Mouse (Mus musculus) brain, embryonic 18.5 days (tissue): ENCODE results near the gene Tuba1c.

Experiments
- DNase-seq: peaks from one replicate; pipeline ENCODE4 v3.0.0-alpha.2; 2012; ENCODE audit warnings: low read depth, low spot score

Tuba1c gene

DNA sequence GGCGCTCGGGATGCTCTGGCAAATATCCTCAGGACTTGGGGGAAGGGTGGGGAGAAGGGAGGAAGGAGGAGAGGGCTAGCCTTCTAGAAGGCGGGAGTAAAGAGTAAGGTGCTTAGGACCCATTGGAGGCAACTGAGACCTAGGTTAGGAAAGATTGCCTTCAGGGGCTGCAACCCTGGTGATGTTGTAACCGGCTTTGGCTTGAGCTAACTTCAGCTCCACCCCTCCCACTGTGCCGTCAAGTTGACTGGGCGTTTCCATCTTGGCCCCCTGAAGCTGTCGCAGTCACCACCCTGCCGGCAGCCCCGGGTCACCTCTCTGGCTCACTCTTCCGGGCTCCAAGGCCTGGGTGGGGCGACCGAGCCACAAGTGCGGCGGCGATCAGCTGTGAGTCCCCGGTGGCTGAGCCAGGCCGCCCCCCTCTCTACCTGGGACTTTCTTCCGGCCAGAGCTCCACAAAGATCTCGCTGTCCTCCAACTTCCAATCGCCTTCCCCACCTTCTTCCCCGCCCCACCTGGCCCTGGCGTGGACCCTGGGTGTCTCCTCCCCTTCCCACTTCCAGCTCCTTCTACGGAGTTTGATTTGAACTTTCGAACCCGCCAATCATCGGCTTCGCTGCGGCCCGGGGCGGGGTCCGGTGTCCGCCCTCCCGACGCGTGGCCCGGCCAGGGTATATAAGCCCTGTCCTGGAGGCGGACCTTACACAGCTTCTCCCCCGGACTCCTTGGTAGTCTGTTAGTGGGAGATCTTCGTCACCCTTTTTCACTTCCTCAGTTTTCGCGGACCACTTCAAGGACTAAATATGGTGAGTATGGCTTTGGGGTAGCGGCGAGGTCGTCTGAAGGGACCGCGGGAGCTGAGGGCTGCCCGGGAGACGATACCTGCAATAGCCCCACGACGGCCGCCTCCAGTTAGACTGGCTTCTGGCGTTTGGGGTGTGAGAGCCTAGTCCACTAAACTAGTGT is at the start of gene Tuba1c:
Gene Tuba1c, plus strand, starts transcription at position 273 of the 966 bp plus-strand sequence.
- no peak for DNase-seq

DNA sequence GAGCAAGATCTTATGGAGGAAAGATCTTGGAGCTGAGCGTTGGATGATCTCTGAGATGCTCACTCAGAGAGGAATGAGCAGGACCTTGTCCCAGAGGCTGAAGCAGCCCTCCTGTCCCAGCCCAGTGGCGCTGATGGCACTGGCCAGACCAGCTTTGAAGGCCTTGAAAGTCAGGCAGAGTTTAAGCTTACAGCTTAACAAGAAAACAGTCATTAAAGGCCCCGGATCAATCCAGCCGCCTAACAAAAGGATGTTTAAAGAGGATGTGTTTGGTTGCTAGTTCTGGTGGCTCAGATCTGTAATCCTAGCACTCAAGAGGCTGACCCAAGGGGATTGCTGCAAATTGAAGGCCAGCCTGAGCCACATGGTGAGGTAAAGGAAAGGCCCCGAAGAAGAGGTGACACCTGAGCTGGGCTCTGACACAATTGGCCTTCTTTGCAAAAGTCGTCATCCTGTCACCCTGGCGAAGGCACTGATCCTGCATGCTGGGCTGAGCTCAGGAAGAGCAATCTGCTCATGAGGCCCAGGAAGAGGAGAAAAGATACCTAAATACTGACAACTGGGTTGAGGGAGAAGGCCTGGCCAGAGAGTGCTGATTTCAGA is 49.6 kb upstream of the Tuba1c start:
- DNase-seq, result no peak

DNA sequence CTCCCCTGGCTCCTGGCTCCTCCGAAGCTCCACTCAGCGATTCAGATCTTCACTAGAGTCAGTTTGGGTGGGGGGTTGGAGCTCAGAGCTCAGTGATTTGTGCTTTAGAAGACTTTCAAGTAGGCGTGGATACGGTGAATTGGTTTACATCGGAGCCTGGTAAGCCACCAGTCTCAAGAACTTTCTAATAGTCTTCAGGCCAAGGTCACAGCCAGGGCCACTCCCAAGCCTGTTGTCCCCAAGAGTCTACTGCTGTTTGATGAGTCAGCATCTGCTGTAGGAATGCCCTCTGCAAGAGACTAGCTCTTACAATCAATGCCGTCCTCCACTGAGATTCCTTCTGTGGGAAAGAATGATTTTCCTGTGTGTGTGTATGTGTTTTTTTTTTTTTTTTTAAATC is 47.6 kb upstream of the Tuba1c start:
- no peak for DNase-seq

DNA sequence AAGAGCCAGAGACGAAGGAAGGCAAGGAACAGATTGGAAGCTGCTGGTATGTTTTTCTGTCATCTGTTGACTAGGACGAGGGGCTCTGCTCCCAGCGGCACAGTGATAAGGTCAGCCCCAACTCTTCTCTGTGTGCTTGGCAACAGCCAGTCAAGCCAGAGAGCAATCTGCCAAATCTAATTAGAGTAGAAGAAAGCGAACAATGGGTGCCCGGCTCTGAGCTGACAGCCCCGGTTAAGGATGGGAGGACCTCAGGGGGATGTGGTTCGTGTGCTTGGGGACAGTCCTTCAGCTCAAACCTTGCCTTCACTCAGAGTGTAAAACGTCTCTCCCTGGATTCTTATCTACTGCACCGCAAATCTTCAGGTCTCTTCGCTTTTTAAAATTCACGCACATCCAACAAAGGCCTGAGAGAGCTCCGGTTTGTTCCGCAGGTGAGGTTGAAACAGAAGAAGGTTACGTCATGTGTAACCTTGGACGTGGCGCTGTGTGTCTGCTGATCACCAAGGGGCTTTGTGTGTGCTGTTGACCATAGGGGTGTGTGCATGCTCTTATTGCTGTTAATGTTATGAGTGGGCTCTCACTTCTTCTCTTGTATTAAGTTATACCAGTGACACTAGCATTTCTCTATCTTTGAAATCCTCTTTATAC is 46.1 kb upstream of the Tuba1c start:
- DNase-seq, result no peak

DNA sequence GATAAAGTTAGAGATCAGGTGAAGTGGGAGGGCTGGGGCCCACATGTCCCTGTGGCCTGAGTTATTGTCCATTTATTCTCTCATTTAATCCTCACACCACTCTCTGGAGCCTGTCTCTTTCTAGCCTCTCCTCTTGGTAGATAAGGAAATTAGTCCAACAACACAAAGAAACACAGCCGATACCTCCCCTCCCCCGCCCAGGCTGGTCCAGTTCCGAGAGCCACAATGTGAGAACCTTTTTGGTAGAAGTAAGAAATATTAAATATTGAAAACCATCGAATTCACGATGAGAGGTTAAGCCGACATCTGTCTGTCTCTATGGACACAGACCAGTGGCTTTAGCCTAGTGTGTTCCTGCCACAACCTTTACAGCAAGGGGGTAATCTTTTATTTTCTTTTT is 45.0 kb upstream of the Tuba1c start:
- DNase-seq, result no peak

DNA sequence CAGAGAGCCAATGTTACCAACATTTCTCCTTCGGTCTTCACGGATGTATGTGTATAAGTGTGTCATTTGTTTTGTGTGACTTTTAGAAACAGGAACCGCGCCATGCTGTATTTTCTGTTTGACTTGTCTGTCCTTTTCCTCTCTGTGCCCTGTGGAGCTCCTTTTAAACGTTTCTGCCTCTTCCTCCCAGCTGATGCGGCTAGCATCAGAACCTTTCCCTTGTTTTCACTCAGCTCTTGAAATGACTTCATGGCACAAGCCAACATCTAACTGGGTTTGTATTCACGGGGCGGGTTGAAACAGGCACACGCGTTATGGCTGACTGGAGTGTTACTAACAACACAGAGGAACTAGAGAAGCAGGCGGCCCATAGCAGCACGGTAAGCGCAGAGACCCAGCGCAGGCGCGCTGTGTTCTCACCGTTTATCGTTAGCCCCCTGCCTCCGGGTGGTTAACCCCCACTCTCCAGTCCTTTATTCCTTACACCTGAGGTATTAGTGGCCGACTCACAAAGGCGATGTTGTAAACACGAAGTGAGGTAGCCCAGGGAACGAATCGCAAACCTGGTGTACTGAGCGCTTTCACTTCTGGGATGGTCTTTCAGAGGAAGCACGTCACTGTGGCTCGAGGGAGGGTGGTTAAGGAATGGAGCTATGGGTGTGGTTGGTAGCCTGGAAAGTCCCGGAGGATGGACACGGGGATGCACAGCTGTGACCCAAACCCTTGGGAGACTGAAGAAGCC is 44.3 kb upstream of the Tuba1c start:
- no peak for DNase-seq

DNA sequence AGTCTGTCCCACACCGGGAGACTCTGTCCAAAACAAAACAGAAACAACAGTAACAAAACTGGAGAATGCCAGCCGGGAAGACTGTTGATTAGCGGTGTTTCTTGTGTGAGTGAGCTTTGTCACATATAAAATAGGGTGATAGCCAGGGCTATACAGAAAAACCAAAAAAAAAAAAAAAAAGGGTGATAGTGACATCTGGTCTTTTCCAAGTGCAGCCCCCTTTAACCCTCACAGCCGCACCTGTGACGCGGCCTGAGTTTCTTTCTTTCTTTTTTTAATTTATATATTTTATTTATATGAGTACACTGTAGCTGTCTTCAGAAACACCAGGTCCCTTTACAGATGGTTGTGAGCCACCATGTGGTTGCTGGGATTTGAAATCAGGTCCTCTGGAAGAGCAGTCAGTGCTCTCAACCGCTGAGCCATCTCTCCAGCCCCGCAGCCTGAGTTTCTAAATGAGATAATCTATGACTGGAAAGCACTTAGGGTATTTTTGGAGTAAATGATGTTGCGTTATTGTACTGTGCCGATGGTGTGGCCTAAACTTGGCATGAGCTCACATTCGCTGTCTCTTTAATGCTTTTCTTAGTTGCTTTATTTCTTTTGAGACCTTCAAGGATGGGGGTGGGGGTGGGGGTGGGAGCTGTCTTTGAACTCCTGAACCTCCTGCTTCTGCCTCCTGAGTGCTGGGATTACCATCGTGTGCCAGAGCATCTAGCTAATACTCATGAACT is 43.5 kb upstream of the Tuba1c start:
- DNase-seq, result no peak

DNA sequence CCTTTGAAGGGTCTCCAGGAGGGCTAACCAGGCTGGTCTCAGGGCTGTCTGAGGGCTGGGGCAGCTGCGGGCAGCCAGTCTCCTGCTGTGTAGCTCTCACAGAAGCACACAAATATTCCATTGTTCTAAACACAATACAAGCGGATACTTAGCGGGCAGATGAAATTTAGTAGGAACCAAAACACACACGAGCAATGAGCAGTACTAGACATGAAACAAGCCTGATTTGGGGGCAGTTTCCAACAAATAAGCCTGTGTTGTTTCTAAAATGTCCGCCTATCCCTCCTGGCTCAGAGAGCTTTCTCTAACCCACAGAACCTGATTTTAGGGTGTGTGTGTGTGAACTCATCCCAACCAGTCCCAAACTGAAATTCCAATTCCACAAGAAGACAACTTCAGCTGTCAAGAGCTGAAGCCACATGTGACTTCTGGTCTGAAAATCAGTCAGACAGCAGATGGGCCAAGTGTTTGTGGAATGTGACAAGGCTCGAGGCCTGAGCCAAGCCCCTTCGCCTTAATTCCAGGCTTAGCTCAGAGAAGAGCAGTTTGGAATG is 42.5 kb upstream of the Tuba1c start:
- no peak for DNase-seq

DNA sequence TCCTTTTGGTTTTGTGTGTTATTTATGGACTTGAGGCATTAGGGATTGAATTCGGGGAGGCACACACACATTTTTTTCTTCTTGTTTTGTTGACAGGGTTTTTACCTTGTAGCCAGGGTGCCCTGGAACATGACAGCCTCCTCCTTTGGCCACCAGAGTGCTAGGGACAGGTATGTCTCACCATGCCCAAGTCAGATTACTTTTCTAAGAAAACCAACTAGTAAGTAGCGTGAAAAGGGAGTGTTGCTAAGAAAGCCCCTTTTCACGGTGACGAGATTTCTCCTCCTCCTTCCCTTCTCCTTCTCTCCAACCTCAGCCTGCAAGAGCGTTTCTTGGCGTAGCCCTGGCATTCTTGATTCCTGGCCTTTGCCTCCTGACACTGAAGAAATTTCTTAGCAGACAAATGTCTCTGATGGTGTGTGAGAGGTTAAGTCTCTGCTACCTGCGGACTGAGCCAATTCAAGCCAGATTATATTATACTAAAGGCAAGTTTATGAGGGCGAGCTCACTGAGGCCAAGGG is 42.0 kb upstream of the Tuba1c start:
- no peak for DNase-seq

DNA sequence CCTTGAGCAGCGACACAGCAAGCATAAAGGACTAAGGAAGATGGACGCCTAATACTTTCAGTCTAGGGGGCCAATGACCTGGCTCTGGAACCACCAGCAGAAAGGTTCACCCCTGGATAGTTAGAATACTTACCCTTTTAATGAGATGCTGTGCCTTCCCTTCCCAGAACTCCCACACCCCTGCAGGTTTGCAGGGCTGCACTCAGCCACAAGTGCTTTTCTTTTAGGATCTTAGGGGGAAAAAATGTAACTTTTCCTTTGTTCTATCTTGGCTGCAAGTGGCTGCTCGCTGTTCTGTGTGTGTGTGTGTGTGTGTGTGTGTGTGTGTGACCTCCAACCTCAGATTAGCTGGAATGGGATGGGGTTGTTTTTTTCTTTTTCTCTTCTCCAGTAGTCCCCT is 40.9 kb upstream of the Tuba1c start:
- no peak for DNase-seq

DNA sequence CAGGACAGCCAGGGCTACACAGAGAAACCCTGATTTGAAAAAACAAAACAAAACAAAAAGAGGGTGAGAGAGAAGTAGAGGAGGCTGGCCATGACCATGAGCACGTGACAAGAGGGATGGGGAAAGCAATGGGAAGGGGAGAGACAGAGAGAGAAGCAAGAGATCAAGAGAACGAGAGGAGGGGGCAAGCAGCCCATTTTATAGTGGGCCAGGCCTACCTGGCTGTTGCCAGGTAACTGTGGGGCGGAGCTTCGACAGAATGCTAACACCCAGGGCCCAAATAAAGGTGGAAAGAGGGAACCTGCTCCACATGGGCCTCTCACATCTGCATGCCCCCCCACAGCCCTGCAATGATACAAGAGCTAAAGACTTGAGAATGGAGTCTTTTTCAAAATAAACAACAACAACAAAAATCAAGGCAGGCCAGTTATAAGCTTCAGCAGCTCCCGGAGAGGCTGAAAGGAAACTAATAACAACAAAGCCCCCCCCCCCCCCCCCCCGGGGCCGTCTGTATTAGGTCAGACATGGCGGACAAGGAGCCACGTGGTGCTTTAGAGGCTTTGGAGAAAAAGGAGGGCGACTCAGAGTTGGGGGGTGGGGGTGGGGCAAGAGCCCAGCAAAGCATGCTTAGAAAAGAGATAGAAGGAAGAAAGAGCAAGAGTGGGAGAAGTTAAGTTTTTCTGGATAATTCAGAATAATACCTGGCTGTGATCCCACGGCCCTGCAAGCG is 39.8 kb upstream of the Tuba1c start:
- no peak for DNase-seq

DNA sequence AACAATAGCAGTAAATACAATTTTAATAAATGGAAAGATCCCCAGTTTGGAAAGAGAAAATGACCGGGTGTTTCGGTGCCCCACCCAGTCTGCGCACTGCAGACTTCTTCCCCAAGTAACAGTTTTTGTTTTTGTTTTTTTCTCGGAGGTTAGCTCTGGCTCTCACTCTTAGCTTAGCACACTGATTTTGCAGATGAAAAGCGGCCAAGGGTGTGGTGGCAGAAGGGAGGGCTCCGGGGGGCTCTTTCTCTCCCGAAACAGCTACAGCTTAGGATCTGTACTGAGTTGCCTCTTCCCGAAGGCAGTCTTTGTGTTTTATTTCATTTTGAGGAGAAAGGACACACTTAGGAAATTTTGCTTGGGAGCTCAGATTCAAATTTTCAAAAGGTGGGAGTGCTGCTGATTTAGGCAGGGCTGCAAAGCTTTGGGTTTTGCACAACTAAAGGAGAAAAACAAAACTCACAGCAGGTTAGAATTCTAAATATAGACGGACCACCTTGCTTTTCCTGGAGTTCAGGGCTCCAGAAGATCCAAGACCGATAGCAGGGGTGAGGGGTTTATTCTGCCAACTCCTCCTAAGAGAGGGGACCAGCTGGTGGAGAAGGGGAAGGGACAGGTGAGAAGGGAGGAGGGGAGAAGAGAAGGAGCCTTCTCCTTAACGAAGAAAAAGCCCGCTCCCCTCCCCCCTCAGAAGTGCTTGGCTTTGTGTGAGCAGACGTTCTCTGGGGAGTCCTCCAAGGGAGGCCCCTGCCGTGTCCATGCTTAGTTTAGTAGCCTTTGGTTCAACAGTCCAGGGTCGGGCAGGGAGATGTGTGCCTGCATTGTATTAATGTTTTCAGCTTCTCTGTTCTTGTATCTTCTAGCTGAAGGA is 38.8 kb upstream of the Tuba1c start:
- no peak for DNase-seq

DNA sequence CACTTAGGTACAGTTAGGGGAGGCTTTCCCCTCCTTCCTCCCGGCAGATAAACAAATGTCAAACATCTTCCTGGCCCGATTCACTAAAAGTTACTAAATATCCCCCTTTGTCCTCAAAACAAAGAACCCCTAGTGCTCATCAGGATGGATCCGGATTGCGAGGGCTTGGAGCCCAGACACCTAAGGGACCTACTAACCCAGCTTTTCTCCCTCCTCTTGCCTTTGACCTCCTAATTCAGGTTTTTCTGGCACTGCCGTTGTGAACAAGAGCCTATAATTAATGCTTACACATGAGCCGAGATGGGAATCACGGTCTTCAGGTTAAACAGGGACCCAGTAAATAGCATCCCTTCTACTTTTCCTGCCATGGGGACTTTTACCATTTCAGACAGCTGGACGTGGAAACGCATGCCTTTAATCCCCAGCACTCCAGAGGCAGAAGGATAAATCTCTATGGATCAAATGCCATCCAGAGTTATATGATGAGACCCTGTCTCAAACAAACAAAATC is 38.1 kb upstream of the Tuba1c start:
- DNase-seq, result no peak

DNA sequence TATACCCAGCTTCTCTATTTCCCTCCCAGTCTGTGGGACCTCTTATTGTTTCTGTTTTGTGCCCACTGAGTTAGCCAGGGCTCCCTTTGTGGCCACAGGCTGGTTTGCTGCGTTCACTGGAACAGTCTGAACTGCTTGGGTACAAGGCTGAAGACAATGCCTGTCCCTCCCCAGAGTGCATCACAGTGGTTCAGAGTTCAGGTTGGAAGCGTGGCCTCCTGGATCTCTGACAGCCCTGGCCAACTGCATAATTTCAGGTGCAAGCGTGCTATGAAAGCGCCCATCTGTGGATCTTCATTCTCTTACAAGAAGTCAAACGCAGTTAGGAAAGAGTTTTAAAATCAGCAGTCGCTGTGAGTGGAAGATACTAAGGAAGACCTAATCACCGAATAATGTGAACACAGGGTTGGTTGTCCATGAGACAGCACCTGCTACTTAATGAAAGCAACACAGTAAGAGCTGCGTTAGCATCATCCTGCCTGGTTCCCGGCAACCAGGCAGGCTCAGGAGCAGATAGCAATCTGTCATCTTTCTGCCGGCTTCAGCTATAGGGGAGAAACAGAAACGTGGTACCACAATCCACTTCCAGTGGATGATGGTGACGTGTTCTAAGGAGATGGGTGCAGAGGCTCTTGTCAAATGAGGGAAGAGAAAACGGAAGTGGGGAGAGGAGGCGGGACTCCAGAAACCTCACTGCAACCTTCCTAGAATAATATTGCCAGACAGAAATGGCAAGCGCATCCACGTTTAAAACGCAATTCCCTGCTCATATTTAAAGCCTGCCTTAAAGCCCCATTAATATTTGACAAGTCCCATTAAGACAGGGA is 37.4 kb upstream of the Tuba1c start:
- DNase-seq, result peak; percentile 95

DNA sequence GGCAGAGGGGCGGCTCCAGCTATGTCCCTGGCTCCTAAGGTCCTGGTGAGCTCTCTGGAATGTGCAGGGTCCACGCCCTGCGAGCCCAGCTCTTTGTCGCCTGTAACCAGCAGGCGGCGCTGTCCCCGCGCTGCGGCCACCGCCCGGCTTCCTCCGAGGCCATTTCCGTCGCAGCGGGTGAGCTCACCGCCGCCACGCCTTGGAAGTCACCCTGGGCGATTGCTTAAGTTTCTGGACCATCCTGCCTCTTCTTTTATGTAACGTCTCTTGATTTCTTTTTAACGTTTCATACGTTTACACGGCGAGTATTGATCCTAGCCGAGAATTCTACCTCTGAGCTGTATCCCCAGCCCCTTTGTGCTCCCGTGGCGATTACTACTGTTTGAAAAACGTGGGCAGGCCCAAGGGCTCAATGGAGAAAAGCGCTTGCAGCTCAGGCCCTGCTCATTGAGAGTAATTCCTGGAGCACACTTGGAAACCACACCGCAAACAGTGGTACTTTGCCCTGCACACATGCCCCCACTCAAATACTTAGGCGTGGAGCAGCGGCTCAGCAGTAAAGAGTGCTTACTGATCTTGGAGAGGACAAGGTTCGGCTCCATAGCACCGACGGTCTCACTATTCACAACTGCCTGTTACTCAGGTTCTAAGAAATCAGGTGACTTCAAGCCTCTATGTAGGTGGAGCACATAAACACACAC is 36.4 kb upstream of the Tuba1c start:
- DNase-seq, result no peak

DNA sequence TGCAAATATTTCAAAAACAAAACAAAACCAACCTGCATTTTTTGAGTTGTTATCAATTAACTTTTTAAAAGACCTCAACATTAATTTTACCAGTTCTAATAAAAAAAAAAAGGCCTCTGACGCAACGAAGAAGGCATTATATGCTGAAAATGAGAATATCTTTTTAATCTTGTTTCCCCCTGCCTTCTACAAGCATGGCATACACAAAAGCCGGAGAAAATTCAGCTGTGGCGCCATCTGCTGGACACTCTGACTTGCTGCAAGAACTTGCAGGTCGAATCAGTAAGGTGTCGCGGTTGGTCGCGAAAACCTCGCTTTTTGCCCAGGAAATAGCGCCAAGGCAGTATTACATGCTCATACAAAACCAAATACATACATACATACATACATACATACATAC is 35.8 kb upstream of the Tuba1c start:
- no peak for DNase-seq

DNA sequence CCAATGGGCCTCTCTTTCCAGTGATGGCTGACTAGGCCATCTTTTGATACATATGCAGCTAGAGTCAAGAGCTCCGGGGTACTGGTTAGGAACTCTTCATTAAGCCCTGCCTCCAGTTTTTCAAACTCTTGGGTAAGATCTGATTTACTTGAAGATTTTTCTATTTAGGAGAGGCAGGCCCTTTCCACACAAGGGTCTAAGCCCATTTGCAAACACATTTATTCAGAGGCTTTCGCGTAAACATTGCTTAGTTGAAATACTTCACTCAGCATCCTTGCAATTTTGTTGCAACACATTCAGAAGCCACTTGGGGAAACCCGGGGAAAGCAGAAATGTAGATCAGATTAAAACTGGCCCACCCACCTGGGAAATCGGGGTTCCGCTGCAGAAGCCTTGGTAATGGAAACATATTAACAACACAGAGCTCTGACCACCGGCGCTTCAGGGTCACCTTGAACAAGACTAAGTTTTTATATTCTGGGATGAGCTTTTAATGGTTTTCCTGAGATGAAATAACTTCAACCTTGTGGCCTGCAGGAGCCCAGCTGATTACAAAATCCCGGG is 34.7 kb upstream of the Tuba1c start:
- no peak for DNase-seq
